Mouse (Mus musculus) retina, adult 2 months (tissue): ENCODE data around the gene Upk1a.

ENCODE experiments used
- DNase-seq: peaks from one replicate; pipeline ENCODE4 v3.0.0-alpha.2; 2012; ENCODE audit warnings: low read depth, low spot score

The Upk1a gene

GRCm38 (mm10) chr7:30612654-30613402, at the start of gene Upk1a:
Gene Upk1a, minus strand, starts transcription at chr7:30612847.
- DNase-seq = no peak

GRCm38 (mm10) chr7:30649591-30650540, 37.2 kb upstream of the Upk1a start, which contains the start of gene Rbm42:
Gene Rbm42, minus strand, starts transcription at chr7:30650317.
- DNase-seq = peak; percentile 95

- DNase-seq = no peak
These were observed 26.4 kb upstream of the Upk1a start for GRCm38 (mm10) chr7:30639083-30639482.

GRCm38 (mm10) chr7:30636395-30636794, 23.7 kb upstream of the Upk1a start:
- DNase-seq = no peak

GRCm38 (mm10) chr7:30635752-30636151, 23.1 kb upstream of the Upk1a start, which contains the start of gene Etv2:
Gene Etv2, minus strand, starts transcription at chr7:30635852.
- no peak for DNase-seq

GRCm38 (mm10) chr7:30634621-30635020, 22.0 kb upstream of the Upk1a start:
- DNase-seq = no peak

- DNase-seq = no peak
These were observed 21.2 kb upstream of the Upk1a start for GRCm38 (mm10) chr7:30633762-30634412.

- DNase-seq = no peak
These were observed 16.4 kb upstream of the Upk1a start for GRCm38 (mm10) chr7:30629013-30629412.

GRCm38 (mm10) chr7:30626647-30627046, 14.0 kb upstream of the Upk1a start:
- no peak for DNase-seq

GRCm38 (mm10) chr7:30625530-30626384, 13.1 kb upstream of the Upk1a start, which contains the start of gene Cox6b1:
Gene Cox6b1, minus strand, starts transcription at chr7:30626151.
- DNase-seq = peak; percentile 82

- no peak for DNase-seq
These were observed 6.6 kb upstream of the Upk1a start for GRCm38 (mm10) chr7:30619202-30619601.

GRCm38 (mm10) chr7:30618658-30619057, 6.0 kb upstream of the Upk1a start:
- DNase-seq = no peak

- no peak for DNase-seq
These were observed 2.6 kb upstream of the Upk1a start for GRCm38 (mm10) chr7:30615049-30615760.

GRCm38 (mm10) chr7:30614454-30614853, 1.8 kb upstream of the Upk1a start:
- DNase-seq = no peak

- DNase-seq = no peak
These were observed 974 bp upstream of the Upk1a start for GRCm38 (mm10) chr7:30613529-30614112.

GRCm38 (mm10) chr7:30610043-30610442, 2.6 kb downstream of the Upk1a start:
- DNase-seq = no peak

- DNase-seq = no peak
These were observed 4.2 kb downstream of the Upk1a start for GRCm38 (mm10) chr7:30608476-30608875.

- no peak for DNase-seq
These were observed 4.8 kb downstream of the Upk1a start for GRCm38 (mm10) chr7:30607706-30608309.

GRCm38 (mm10) chr7:30604944-30605343, 7.7 kb downstream of the Upk1a start:
- no peak for DNase-seq
